Mouse (Mus musculus) hematopoietic multipotent progenitor cell, adult 10-12 weeks (in vitro differentiated cells): ENCODE results near the gene Magt1. TPM values are rescaled to one million over a fixed set of nuclear protein-coding genes. Genes with fewer than 3 reads are reported as not detected.

Source experiments
- polyA plus RNA-seq: library from polyadenylated mRNA; stranded (reverse); fragments of >175 nt; gene quantifications from 2 replicates; pipeline ENCODE4 v1.2.3, GENCODE M21; 2012; ENCODE audit warnings: low replicate concordance

Magt1 gene
- 3.1 and 4.2 TPM in 2 replicates for polyA plus RNA-seq

GRCm38 (mm10) chrX:106011465-106012159 lies at the start of gene Magt1:
TSS of gene Magt1 (minus strand) at chrX:106011906.

GRCm38 (mm10) chrX:106026418-106027342 lies 15.0 kb upstream of the Magt1 start, which contains the start of gene Atp7a:
TSS of gene Atp7a (plus strand) at chrX:106027276.

GRCm38 (mm10) chrX:106015571-106016322 lies 4.0 kb upstream of the Magt1 start, which contains the start of gene Cox7b:
TSS of gene Cox7b (plus strand) at chrX:106015700.

GRCm38 (mm10) chrX:105928861-105929477 lies 82.7 kb downstream of the Magt1 start, which contains the start of gene Atrx:
TSS of gene Atrx (minus strand) at chrX:105929403.

Other genes with a start within 250 kb of the Magt1 start
- 0.07 and 0.24 TPM in 2 replicates for gene Fgf16, start 247.6 kb downstream of the Magt1 start, polyA plus RNA-seq
- gene Atrx, start 82.5 kb downstream of the Magt1 start, polyA plus RNA-seq = 19.0 and 38.2 TPM in 2 replicates
- gene Cox7b, start 3.8 kb upstream of the Magt1 start, polyA plus RNA-seq = 12.5 and 15.2 TPM in 2 replicates
- gene Atp7a, start 15.4 kb upstream of the Magt1 start, polyA plus RNA-seq = 0.71 and 1.5 TPM in 2 replicates
- gene Tlr13, start 131.3 kb upstream of the Magt1 start, polyA plus RNA-seq = 0.71 and 1.9 TPM in 2 replicates
- gene Pgk1, start 175.2 kb upstream of the Magt1 start, polyA plus RNA-seq = 6.6 and 7.1 TPM in 2 replicates
- 0.45 and 0.86 TPM in 2 replicates for gene Taf9b, start 209.3 kb upstream of the Magt1 start, polyA plus RNA-seq
- not detected in 2 replicates for gene Fnd3c2, start 243.5 kb upstream of the Magt1 start, polyA plus RNA-seq